Mouse (Mus musculus) heart, postnatal 0 days (tissue): Measurements from ENCODE around the gene Mrps6.

Experiments
- CTCF ChIP-seq: IDR thresholded peaks from 2 replicates; pipeline ENCODE4 v1.5.1; 2016; ENCODE audit warnings: antibody characterized with exemption, control low read depth, low read depth
- EP300 ChIP-seq: IDR thresholded peaks from 2 replicates; pipeline ENCODE4 v1.6.1; 2016; ENCODE audit warnings: antibody characterized with exemption, low read depth

DNA sequence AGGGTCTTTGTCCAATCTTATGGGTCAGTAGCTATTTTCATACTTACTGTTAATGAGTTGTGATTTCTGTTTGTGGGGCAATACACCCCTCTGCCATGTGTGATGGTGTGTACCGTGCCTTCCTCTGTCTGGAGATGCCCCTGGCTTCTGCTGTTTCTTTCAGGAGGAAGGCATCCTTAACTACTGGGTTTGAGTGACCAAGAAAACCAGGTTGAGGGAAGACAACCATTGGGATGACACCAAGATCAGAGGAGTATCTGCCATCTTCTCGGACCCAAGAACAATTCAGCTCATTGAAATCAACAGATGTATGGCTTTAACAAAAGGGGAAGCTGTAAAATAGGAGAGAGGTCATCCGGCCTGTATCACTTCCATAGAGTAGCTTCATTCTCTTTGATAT, 24.8 kb upstream of the Mrps6 start:
- no peak for TF ChIP-seq CTCF
- no peak for TF ChIP-seq EP300
